Mouse (Mus musculus) hindbrain, postnatal 0 days (tissue): ENCODE results near the gene Jak2. TPM values are rescaled to one million over a fixed set of nuclear protein-coding genes. Genes with fewer than 3 reads are reported as not detected.
A peak's percentile ranks its signal among the peaks of the same experiment; 100 is the strongest.

Experiments
- ATAC-seq: fragments of 200-750 bp; cut with Nextera tagmentation; 2 replicates; pipeline ENCODE4 v1.8.0; 2017; ENCODE audit warnings: mild to moderate bottlenecking, moderate TSS enrichment, moderate library complexity
- DNase-seq: peaks from one replicate; pipeline ENCODE4 v3.0.0-alpha.2; 2015; ENCODE audit warnings: low spot score
- H3K27ac ChIP-seq: fragments of 300-500 bp; sonication (generic); 2 replicates; pipeline ENCODE4 v1.5.1; 2014; ENCODE audit warnings: mild to moderate bottlenecking
- H3K27me3 ChIP-seq: fragments of 300-500 bp; sonication (generic); 2 replicates; pipeline ENCODE4 v1.6.1; 2014; ENCODE audit warnings: low read length, mixed read lengths; ENCODE audit not compliant: insufficient read depth
- H3K36me3 ChIP-seq: fragments of 300-500 bp; sonication (generic); 2 replicates; pipeline ENCODE4 v1.6.1; 2014; ENCODE audit warnings: low read length, mixed read lengths; ENCODE audit not compliant: insufficient read depth
- H3K4me1 ChIP-seq: fragments of 300-500 bp; sonication (generic); 2 replicates; pipeline ENCODE4 v1.6.1; 2014; ENCODE audit warnings: antibody characterized with exemption, low read length, mixed read lengths; ENCODE audit not compliant: insufficient read depth
- H3K4me2 ChIP-seq: fragments of 300-500 bp; sonication (generic); 2 replicates; pipeline ENCODE4 v1.6.1; 2014; ENCODE audit warnings: low read depth, mild to moderate bottlenecking, low read length, moderate library complexity, mixed read lengths
- H3K4me3 ChIP-seq: fragments of 300-500 bp; sonication (generic); 2 replicates; pipeline ENCODE4 v1.5.1; 2014; ENCODE audit warnings: low read length
- H3K9ac ChIP-seq: fragments of 300-500 bp; sonication (generic); replicated peaks from 2 replicates; pipeline ENCODE4 v1.6.1; 2014; ENCODE audit warnings: mild to moderate bottlenecking, low read length, moderate library complexity, mixed read lengths
- H3K9me3 ChIP-seq: fragments of 300-500 bp; sonication (generic); 2 replicates; pipeline ENCODE4 v1.6.1; 2016; ENCODE audit warnings: low read length, mixed read lengths
- CTCF ChIP-seq: IDR thresholded peaks from 2 replicates; pipeline ENCODE4 v1.5.1; 2016; ENCODE audit warnings: antibody characterized with exemption, control low read depth, low read depth
- WGBS: fragments of 180-500 bp; shearing (Covaris S2); extraction: QIAGEN DNeasy Blood & Tissue Kit; methylation state at CpG from one replicate; pipeline ENCODE4 v1.1.7; 2014; 5-methylcytosine and 5-hydroxymethylcytosine counted together
- polyA plus RNA-seq: library from polyadenylated mRNA; unstranded; fragments of >200 nt; fragmentation: Nextera tagmentation; extraction: Ambion mirVana; gene quantifications from 2 replicates; pipeline ENCODE4 v1.2.1, GENCODE M21; 2015
- total RNA-seq: library from RNA; depleted of rRNA; stranded (reverse); fragments of >200 nt; gene quantifications from 2 replicates; pipeline ENCODE4 v1.2.3, GENCODE M21; 2014

Jak2 gene
- total and polyA plus RNA-seq, 2 experiments from 2014 or later: 9.8 to 18.8 TPM

- Histone ChIP-seq H3K27ac (peak overlapping the region; percentile 96), H3K36me3 (no peaks in the 10 kb centered on the region), H3K27me3 (no peaks in the 10 kb centered on the region), H3K9me3 (no peaks in the 10 kb centered on the region), H3K4me1 (peaks cover 21% of the 10 kb centered on the region), H3K9ac (peak overlapping the region; percentile 95), H3K4me3 (peak overlapping the region; percentile 93), H3K4me2 (peak overlapping the region; percentile 62)
- DNase-seq: peak; percentile 45
- WGBS: under 1% methylated on average over 43 of the region's 44 CpGs
- TF ChIP-seq CTCF: no peak
- ATAC-seq: peak; percentile 61
Observed at GRCm38 (mm10) chr19:29251958-29252801, 552 bp downstream of the Jak2 start.

GRCm38 (mm10) chr19:29252831-29253545 lies 1.4 kb downstream of the Jak2 start:
- Histone ChIP-seq H3K27me3 (no peaks in the 10 kb centered on the region), H3K27ac (peak overlapping the region; percentile 16; the same call in 1 of the 2 replicates), H3K4me2 (peak overlapping the region; percentile 62), H3K36me3 (no peaks in the 10 kb centered on the region), H3K4me3 (peak overlapping the region; percentile 93), H3K9ac (peak overlapping the region; percentile 95), H3K9me3 (no peaks in the 10 kb centered on the region), H3K4me1 (peaks cover 21% of the 10 kb centered on the region)
- DNase-seq (no peak), ATAC-seq (no peak)
- WGBS: 19% methylated on average over 10 of the region's 10 CpGs
- TF ChIP-seq CTCF: no peak

GRCm38 (mm10) chr19:29253728-29254127 lies 2.1 kb downstream of the Jak2 start:
- 2% methylated on average over 9 of the region's 9 CpGs for WGBS
- Histone ChIP-seq H3K27me3 (no peaks in the 10 kb centered on the region), H3K9me3 (no peaks in the 10 kb centered on the region), H3K27ac (peak overlapping the region; percentile 54; the same call in 1 of the 2 replicates), H3K36me3 (no peaks in the 10 kb centered on the region), H3K4me2 (peak overlapping the region; percentile 62), H3K4me3 (peak overlapping the region; percentile 93), H3K9ac (0 out of 2 replicates have a peak overlapping the region, but pooled peaks have one; percentile 18), H3K4me1 (peaks cover 21% of the 10 kb centered on the region)
- ATAC-seq: peak; percentile 57
- peak; percentile 92 for DNase-seq
- peak; percentile 98 for TF ChIP-seq CTCF

- no peak for TF ChIP-seq CTCF
- 8% methylated on average over 4 of the region's 4 CpGs for WGBS
- ATAC-seq (no peak), DNase-seq (peak; percentile 29)
- H3K9me3 ChIP-seq: no peaks in the 10 kb centered on the region
- H3K9ac ChIP-seq: peak overlapping the region; percentile 14; the same call in 1 of the 2 replicates
- H3K4me3 ChIP-seq: peak overlapping the region; percentile 93; the same call in 1 of the 2 replicates
- H3K36me3 ChIP-seq: no peaks in the 10 kb centered on the region
- peaks cover 15% of the 10 kb centered on the region for H3K4me1 ChIP-seq
- peak overlapping the region; percentile 62 for H3K4me2 ChIP-seq
- no peaks in the 10 kb centered on the region for H3K27me3 ChIP-seq
- peak overlapping the region; percentile 54; the same call in 1 of the 2 replicates for H3K27ac ChIP-seq
Observed at GRCm38 (mm10) chr19:29254671-29255070, 3.0 kb downstream of the Jak2 start.

GRCm38 (mm10) chr19:29255327-29256027 lies 3.8 kb downstream of the Jak2 start:
- DNase-seq (no peak), ATAC-seq (no peak)
- Histone ChIP-seq H3K4me1 (0 out of 2 replicates have a peak, but pooled peaks cover 10% of the 10 kb centered on the region), H3K4me3 (no peak overlapping the region), H3K4me2 (peak overlapping the region; percentile 62), H3K9me3 (no peaks in the 10 kb centered on the region), H3K27ac (peak overlapping the region; percentile 45; the same call in 1 of the 2 replicates), H3K9ac (no peak overlapping the region), H3K36me3 (no peaks in the 10 kb centered on the region), H3K27me3 (no peaks in the 10 kb centered on the region)
- WGBS: 60% methylated on average over 7 of the region's 7 CpGs
- TF ChIP-seq CTCF: no peak

GRCm38 (mm10) chr19:29261638-29262037 lies 10.0 kb downstream of the Jak2 start:
- 75% methylated on average over 9 of the region's 9 CpGs for WGBS
- H3K4me3 ChIP-seq: no peak overlapping the region

More at GRCm38 (mm10) chr19:29261638-29262037, 10.0 kb downstream of the Jak2 start:
- H3K9ac ChIP-seq: no peak overlapping the region
- ATAC-seq (no peak), DNase-seq (no peak)
- no peaks in the 10 kb centered on the region for H3K36me3 ChIP-seq
- H3K27ac ChIP-seq: no peak overlapping the region
- no peaks in the 10 kb centered on the region for H3K9me3 ChIP-seq
- H3K27me3 ChIP-seq: no peaks in the 10 kb centered on the region
- no peaks in the 10 kb centered on the region for H3K4me1 ChIP-seq
- TF ChIP-seq CTCF: no peak
- no peak overlapping the region for H3K4me2 ChIP-seq
